Mouse (Mus musculus) gastrocnemius, adult 2 months (tissue): ENCODE measurements around the gene Pus1. TPM values are rescaled to one million over a fixed set of nuclear protein-coding genes. Genes with fewer than 3 reads are reported as not detected.
A peak's percentile ranks its signal among the peaks of the same experiment; 100 is the strongest.

Source experiments
- DNase-seq: peaks from one replicate; pipeline ENCODE4 v3.0.0; 2022
- H3K27ac ChIP-seq: fragments of 200-600 bp; 2 replicates; pipeline ENCODE4 v1.8.1; 2022; ENCODE audit warnings: mild to moderate bottlenecking
- H3K4me3 ChIP-seq: fragments of 200-600 bp; 2 replicates; pipeline ENCODE4 v1.8.1; 2022; ENCODE audit warnings: mild to moderate bottlenecking, moderate library complexity
- CTCF ChIP-seq: fragments of 200-600 bp; IDR thresholded peaks from 2 replicates; pipeline ENCODE4 v1.8.1; 2022; ENCODE audit warnings: antibody characterized with exemption, mild to moderate bottlenecking, moderate library complexity
- intact Hi-C: fragments of 180-260 bp; cut with DNase I; formaldehyde crosslinking; loops from one replicate; pipeline ENCODE4 v1.15.1; 2025
- long read RNA-seq, 2 experiments: library from polyadenylated mRNA; stranded (forward); transcript quantifications; one replicate each; pipeline ENCODE4 v2.0.0; 2021
- total RNA-seq, 2 experiments: library from RNA; stranded (reverse); gene quantifications; 2 replicates each; pipeline ENCODE4 v1.2.3; 2021

Pus1 gene
- total RNA-seq = 10 to 100 TPM in 1 of 2 experiments, 1 to 10 TPM in 1; 8.7 to 13.8 TPM
- long read RNA-seq, experiment 1, transcript Pus1-202 (6 exons, 1,814 nt) = major isoform, 7 of 9 reads
- long read RNA-seq, experiment 1, partial matches to known transcripts = 0 of 9 reads
- long read RNA-seq, experiment 1, other reads (novel, unspliced or antisense) = 2 of 9 reads
- long read RNA-seq, experiment 2, transcript Pus1-202 (6 exons, 1,814 nt) = major isoform, 5 of 13 reads
- long read RNA-seq, experiment 2, partial matches to known transcripts = 1 of 13 reads
- long read RNA-seq, experiment 2, other reads (novel, unspliced or antisense) = 2 of 13 reads

- Histone ChIP-seq H3K4me3 (peak within 1 kb of the TSS; percentile 87), H3K27ac (peak within 1 kb of the TSS; percentile 83)
- no peak for TF ChIP-seq CTCF
- intact Hi-C loops = loop anchor here (2.0 kb wide), 1 partner anchor 59 kb away; the partner anchor contains the start of genes Chek2 and Hscb
- peak; percentile 96 for DNase-seq
Observed at GRCm38 (mm10) chr5:110779998-110780760, at the start of gene Pus1. TSS of gene Pus1 (minus strand) at chr5:110780659.

DNA sequence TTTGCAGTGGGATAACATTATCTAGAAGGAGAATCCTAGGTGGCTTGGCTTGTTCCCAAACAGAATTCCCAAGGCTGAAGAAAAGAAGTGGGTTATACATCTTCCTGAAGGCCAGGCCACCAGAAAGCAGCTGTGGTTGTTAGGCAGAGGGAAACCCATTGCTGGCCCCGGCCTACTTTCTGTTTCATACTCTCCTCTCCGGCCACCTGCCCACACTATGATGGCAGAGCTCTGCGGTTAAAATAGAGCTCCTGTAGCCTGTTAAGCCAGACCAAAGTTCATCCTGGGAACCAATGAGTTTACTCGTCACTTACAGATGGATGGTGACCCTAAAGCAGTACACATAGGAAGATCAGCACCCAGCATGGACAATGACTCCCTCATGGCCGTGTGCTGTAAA lies 47.1 kb upstream of the Pus1 start:
- intact Hi-C loops = no loop called here
- H3K27ac ChIP-seq = no peak overlapping the region
- TF ChIP-seq CTCF = no peak
- DNase-seq = no peak
- H3K4me3 ChIP-seq = no peak overlapping the region

DNA sequence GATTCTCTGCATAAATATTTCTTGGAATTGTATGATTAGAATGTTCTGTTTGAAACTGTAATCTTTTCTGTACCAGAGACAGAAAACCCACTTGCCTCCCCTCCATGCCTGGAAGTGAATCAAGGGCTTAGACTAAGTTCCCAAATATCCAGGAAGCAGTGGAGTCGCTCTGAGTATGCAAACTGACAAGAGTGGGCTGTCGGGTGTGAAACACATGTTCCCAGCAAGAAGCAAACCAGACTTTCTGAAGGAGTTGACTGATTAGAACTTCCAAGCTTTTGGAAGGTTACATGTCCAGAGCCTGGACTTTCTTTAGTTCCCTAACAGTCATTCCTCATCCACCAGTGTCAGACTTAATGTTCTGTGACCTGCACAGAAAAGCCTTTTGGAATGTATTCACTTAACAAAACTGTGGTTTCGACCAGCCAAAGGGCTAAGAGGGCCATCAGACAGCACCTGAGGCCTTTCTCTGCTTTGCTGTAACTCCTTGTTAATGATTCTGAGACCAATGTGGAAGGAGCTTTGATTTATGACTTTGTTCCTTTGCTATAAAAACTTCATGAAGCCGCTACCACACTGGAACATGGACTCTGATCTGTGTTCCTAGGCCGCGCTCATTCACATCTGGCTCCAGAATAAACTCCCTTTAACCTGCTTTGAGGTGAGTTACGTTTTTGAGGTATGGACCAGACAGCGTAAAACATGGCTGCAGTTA lies 46.5 kb upstream of the Pus1 start:
- Histone ChIP-seq H3K27ac (no peak overlapping the region), H3K4me3 (no peak overlapping the region)
- no peak for TF ChIP-seq CTCF
- DNase-seq = no peak
- intact Hi-C loops = no loop called here

DNA sequence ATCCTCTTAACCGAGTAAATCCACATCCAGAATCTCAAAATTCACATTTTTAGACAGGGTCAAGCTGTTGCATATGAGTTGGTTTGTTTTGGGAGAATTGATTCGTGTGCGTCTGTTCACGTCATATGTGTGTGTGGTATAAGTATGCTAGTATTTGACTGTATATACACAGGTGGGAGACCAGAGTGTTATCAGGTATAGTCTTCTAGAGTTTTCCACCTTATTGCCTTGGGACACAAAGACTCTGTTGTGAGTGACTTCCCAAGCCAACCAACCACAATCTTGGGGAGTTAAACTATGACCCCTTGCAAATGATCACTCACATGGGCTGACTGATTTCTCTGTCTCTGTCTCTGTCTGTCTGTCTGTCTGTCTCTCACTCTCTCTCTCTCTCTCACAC lies 44.0 kb upstream of the Pus1 start:
- TF ChIP-seq CTCF = no peak
- intact Hi-C loops = no loop called here
- DNase-seq = no peak
- H3K4me3 ChIP-seq = no peak overlapping the region
- no peak overlapping the region for H3K27ac ChIP-seq

- peak within 1 kb of the TSS; percentile 97 for H3K27ac ChIP-seq
- DNase-seq = peak; percentile 100
- intact Hi-C loops = loop anchor here (5.0 kb wide), 1 partner anchor 37 kb away; the partner anchor contains the start of gene Ep400
- H3K4me3 ChIP-seq = peak within 1 kb of the TSS; percentile 96
- no peak for TF ChIP-seq CTCF
Observed at GRCm38 (mm10) chr5:110809667-110810325, 29.3 kb upstream of the Pus1 start, which contains the start of gene Ulk1. TSS of gene Ulk1 (minus strand) at chr5:110810097.

GRCm38 (mm10) chr5:110808821-110809666 lies 28.6 kb upstream of the Pus1 start:
- peak overlapping the region; percentile 97 for H3K27ac ChIP-seq
- no peak for TF ChIP-seq CTCF
- DNase-seq = peak; percentile 50
- intact Hi-C loops = loop anchor here (5.0 kb wide), 1 partner anchor 37 kb away; the partner anchor contains the start of gene Ep400
- H3K4me3 ChIP-seq = peak overlapping the region; percentile 96

DNA sequence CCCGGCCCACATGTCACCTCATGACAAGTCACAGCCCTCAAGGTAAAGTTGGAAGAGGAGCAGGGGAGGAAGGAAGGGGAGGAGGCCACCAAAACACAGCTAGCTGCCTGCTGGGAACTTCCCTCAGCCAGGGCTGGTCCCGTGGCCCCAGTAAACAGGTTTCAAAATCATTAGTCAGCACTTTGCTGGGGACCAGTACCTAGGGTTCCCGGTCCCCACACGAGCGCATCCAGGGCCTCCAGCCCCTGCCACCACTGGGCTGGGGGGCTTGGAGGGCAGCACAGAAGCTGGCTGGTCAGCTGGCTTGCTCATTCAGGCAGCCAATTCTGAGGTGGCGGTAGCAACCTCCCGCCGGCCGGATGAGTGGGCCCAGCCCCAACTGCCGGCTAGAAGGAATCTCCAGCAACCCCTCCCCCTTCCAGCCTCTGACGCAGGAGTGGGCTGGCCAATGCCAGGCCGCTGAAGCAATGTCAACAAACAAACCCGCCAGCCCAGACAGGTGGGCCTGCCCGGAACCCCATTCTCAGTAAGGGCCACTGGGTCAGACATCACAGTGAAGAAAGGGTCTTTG lies 27.7 kb upstream of the Pus1 start:
- TF ChIP-seq CTCF = no peak
- Histone ChIP-seq H3K27ac (peak overlapping the region; percentile 97), H3K4me3 (peak overlapping the region; percentile 96)
- DNase-seq = peak; percentile 94
- intact Hi-C loops = loop anchor here (5.0 kb wide), 1 partner anchor 36 kb away; the partner anchor contains the start of gene Ep400

GRCm38 (mm10) chr5:110807453-110807852 lies 27.0 kb upstream of the Pus1 start:
- peak overlapping the region; percentile 96 for H3K4me3 ChIP-seq
- TF ChIP-seq CTCF = no peak
- intact Hi-C loops = loop anchor here (5.0 kb wide), 1 partner anchor 35 kb away; the partner anchor contains the start of gene Ep400
- peak overlapping the region; percentile 97 for H3K27ac ChIP-seq
- no peak for DNase-seq

DNA sequence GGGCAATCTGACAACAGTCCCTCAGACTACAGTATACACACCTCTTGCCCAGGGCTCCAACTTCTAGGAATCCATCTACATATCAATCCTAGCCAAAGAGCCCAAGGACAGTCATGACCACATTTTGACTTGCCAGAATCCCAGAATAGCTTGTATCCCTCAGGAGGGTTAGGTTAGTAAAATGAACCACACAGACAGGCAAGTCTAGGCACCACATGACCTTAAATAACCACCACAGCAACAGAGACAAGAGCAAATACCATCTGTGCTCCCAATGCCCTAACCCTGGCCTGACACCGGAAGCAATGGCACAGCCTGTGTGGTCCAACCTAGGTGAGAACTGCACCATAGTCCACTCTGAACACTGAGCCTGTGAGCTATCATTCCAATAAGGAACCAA lies 26.2 kb upstream of the Pus1 start:
- Histone ChIP-seq H3K4me3 (peak overlapping the region; percentile 96), H3K27ac (peak overlapping the region; percentile 97)
- intact Hi-C loops = loop anchor here (5.0 kb wide), 1 partner anchor 34 kb away; the partner anchor contains the start of gene Ep400
- TF ChIP-seq CTCF = no peak
- no peak for DNase-seq

DNA sequence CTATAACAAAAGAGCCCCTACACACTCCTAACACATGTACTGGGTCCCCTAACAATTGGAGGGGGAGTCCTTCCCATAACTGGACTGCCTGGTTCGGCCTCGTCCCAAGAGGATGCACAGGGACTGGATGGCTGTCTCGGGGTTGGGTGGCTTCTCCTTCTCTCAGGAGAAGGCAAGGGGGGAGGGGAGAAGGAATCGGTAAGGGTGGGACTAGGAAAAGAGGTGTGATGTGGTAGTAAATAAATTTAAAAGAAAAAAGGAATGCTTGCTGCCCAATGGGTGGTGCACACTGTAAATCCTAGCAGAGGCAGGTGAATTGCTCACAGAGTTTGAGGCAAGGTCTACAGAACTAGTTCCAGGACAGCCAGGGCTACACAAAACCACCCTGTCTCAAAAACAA lies 25.7 kb upstream of the Pus1 start:
- intact Hi-C loops = loop anchor here (5.0 kb wide), 1 partner anchor 34 kb away; the partner anchor contains the start of gene Ep400
- H3K4me3 ChIP-seq = 0 out of 2 replicates have a peak overlapping the region, but pooled peaks have one; percentile 96
- TF ChIP-seq CTCF = no peak
- peak overlapping the region; percentile 97; the same call in 1 of the 2 replicates for H3K27ac ChIP-seq
- no peak for DNase-seq
